Mouse (Mus musculus) bone marrow macrophage, adult 2 months (primary cell): ENCODE data around the gene Rai14. TPM values are rescaled to one million over a fixed set of nuclear protein-coding genes. Genes with fewer than 3 reads are reported as not detected.

ENCODE experiments used
- H3K27ac ChIP-seq: 2 replicates; pipeline ENCODE4 v1.5.1; 2012; ENCODE audit warnings: low read depth, low read length; ENCODE audit not compliant: insufficient read depth
- H3K4me1 ChIP-seq: 2 replicates; pipeline ENCODE4 v1.6.1; 2012; ENCODE audit warnings: low read length; ENCODE audit not compliant: control insufficient read depth, insufficient read depth
- H3K4me3 ChIP-seq: 2 replicates; pipeline ENCODE4 v1.5.1; 2012; ENCODE audit warnings: mild to moderate bottlenecking, low read length, moderate library complexity; ENCODE audit not compliant: insufficient read depth
- CTCF ChIP-seq: IDR thresholded peaks from 2 replicates; pipeline ENCODE4 v1.5.1; 2012; ENCODE audit warnings: low read depth, mild to moderate bottlenecking, low read length, moderate library complexity
- POLR2A ChIP-seq: IDR thresholded peaks from 2 replicates; pipeline ENCODE4 v1.6.1; 2012; ENCODE audit warnings: mild to moderate bottlenecking, low read depth, low read length, borderline replicate concordance
- polyA plus RNA-seq: library from polyadenylated mRNA; stranded (reverse); fragments of >200 nt; gene quantifications from 2 replicates; pipeline ENCODE4 v1.2.4, GENCODE M21; 2012; ENCODE audit not compliant: missing spikeins, insufficient read depth, insufficient read length

The Rai14 gene
- polyA plus RNA-seq, 1 experiment, result 4.4 TPM

- Histone ChIP-seq H3K4me3 (no peak overlapping the region), H3K27ac (no peak overlapping the region), H3K4me1 (peaks cover 11% of the 10 kb centered on the region)
- TF ChIP-seq CTCF (no peak), POLR2A (no peak)
Measured at GRCm38 (mm10) chr15:10722629-10723339, 8.4 kb upstream of the Rai14 start.

- TF ChIP-seq POLR2A (no peak), CTCF (no peak)
- H3K27ac ChIP-seq, result no peak overlapping the region
- peaks cover 11% of the 10 kb centered on the region for H3K4me1 ChIP-seq
- no peak overlapping the region for H3K4me3 ChIP-seq
Measured at GRCm38 (mm10) chr15:10721259-10721781, 6.9 kb upstream of the Rai14 start.

- TF ChIP-seq CTCF (no peak), POLR2A (no peak)
- peaks cover 11% of the 10 kb centered on the region for H3K4me1 ChIP-seq
- no peak overlapping the region for H3K27ac ChIP-seq
Measured at GRCm38 (mm10) chr15:10720671-10721070, 6.2 kb upstream of the Rai14 start.

GRCm38 (mm10) chr15:10720188-10720587 is 5.8 kb upstream of the Rai14 start:
- Histone ChIP-seq H3K4me3 (no peak overlapping the region), H3K27ac (no peak overlapping the region), H3K4me1 (peaks cover 11% of the 10 kb centered on the region)
- no peak for TF ChIP-seq CTCF
- no peak for TF ChIP-seq POLR2A

More at GRCm38 (mm10) chr15:10720671-10721070, 6.2 kb upstream of the Rai14 start:
- no peak overlapping the region for H3K4me3 ChIP-seq

GRCm38 (mm10) chr15:10719511-10719910 is 5.1 kb upstream of the Rai14 start:
- H3K4me3 ChIP-seq, result no peak overlapping the region
- H3K4me1 ChIP-seq, result peaks cover 11% of the 10 kb centered on the region
- TF ChIP-seq POLR2A, result no peak
- no peak for TF ChIP-seq CTCF
- no peak overlapping the region for H3K27ac ChIP-seq

- H3K27ac ChIP-seq, result no peak overlapping the region
- TF ChIP-seq CTCF (no peak), POLR2A (no peak)
- peaks cover 10% of the 10 kb centered on the region for H3K4me1 ChIP-seq
- no peak overlapping the region for H3K4me3 ChIP-seq
Measured at GRCm38 (mm10) chr15:10718763-10719162, 4.3 kb upstream of the Rai14 start.

GRCm38 (mm10) chr15:10717284-10717683 is 2.9 kb upstream of the Rai14 start:
- TF ChIP-seq CTCF, result no peak
- TF ChIP-seq POLR2A, result no peak
- no peak overlapping the region for H3K4me3 ChIP-seq
- no peak overlapping the region for H3K27ac ChIP-seq
- peaks cover 6% of the 10 kb centered on the region; the same call in 1 of the 2 replicates for H3K4me1 ChIP-seq

- peaks cover 8% of the 10 kb centered on the region; the same call in 1 of the 2 replicates for H3K4me1 ChIP-seq
- no peak overlapping the region for H3K4me3 ChIP-seq
- TF ChIP-seq POLR2A, result no peak
- no peak for TF ChIP-seq CTCF
- no peak overlapping the region for H3K27ac ChIP-seq
Measured at GRCm38 (mm10) chr15:10715966-10716365, 1.5 kb upstream of the Rai14 start.

- Histone ChIP-seq H3K4me3 (peak overlapping the region; percentile 74), H3K27ac (no peak overlapping the region), H3K4me1 (peaks cover 8% of the 10 kb centered on the region; the same call in 1 of the 2 replicates)
- TF ChIP-seq POLR2A, result no peak
- TF ChIP-seq CTCF, result no peak
Measured at GRCm38 (mm10) chr15:10715139-10715505, 698 bp upstream of the Rai14 start.

GRCm38 (mm10) chr15:10713626-10714316 is 653 bp downstream of the Rai14 start:
- H3K27ac ChIP-seq, result no peak overlapping the region

More at GRCm38 (mm10) chr15:10713626-10714316, 653 bp downstream of the Rai14 start:
- no peak for TF ChIP-seq POLR2A
- no peak for TF ChIP-seq CTCF
- H3K4me1 ChIP-seq, result peaks cover 8% of the 10 kb centered on the region; the same call in 1 of the 2 replicates
- H3K4me3 ChIP-seq, result peak overlapping the region; percentile 74
